Mouse (Mus musculus) hindbrain, embryonic 16.5 days (tissue): ENCODE measurements around the gene Chst14. TPM values are rescaled to one million over a fixed set of nuclear protein-coding genes. Genes with fewer than 3 reads are reported as not detected.

Source experiments
- ATAC-seq: fragments of 200-750 bp; cut with Nextera tagmentation; 2 replicates; pipeline ENCODE4 v1.8.0; 2017; ENCODE audit warnings: moderate TSS enrichment, moderate library complexity
- H3K27ac ChIP-seq: fragments of 300-500 bp; sonication (generic); 2 replicates; pipeline ENCODE4 v1.5.1; 2014; ENCODE audit warnings: low read depth, mild to moderate bottlenecking, control low read depth, low read length, moderate library complexity
- H3K27me3 ChIP-seq: fragments of 300-500 bp; sonication (generic); replicated peaks from 2 replicates; pipeline ENCODE4 v1.6.1; 2014; ENCODE audit warnings: low read length; ENCODE audit not compliant: control insufficient read depth, insufficient read depth
- H3K36me3 ChIP-seq: fragments of 300-500 bp; sonication (generic); 2 replicates; pipeline ENCODE4 v1.6.1; 2014; ENCODE audit warnings: mild to moderate bottlenecking, low read length, moderate library complexity, mixed read lengths; ENCODE audit not compliant: control insufficient read depth, insufficient read depth
- H3K4me1 ChIP-seq: fragments of 300-500 bp; sonication (generic); 2 replicates; pipeline ENCODE4 v1.6.1; 2014; ENCODE audit warnings: low read depth, low read length; ENCODE audit not compliant: control insufficient read depth, insufficient read depth
- H3K4me2 ChIP-seq: fragments of 300-500 bp; sonication (generic); 2 replicates; pipeline ENCODE4 v1.6.1; 2014; ENCODE audit warnings: mild to moderate bottlenecking, low read length, control low read depth, moderate library complexity
- H3K4me3 ChIP-seq: fragments of 300-500 bp; sonication (generic); 2 replicates; pipeline ENCODE4 v1.5.1; 2014; ENCODE audit warnings: mild to moderate bottlenecking, low read length, control low read depth, moderate library complexity
- H3K9ac ChIP-seq: fragments of 300-500 bp; sonication (generic); 2 replicates; pipeline ENCODE4 v1.6.1; 2014; ENCODE audit warnings: low read depth, mild to moderate bottlenecking, control low read depth, low read length, moderate library complexity
- H3K9me3 ChIP-seq: fragments of 300-500 bp; sonication (generic); 2 replicates; pipeline ENCODE4 v1.6.1; 2014; ENCODE audit warnings: mild to moderate bottlenecking, low read length, moderate library complexity; ENCODE audit not compliant: control insufficient read depth
- WGBS: fragments of 180-500 bp; shearing (Covaris S2); extraction: QIAGEN DNeasy Blood & Tissue Kit; methylation state at CpG from one replicate; pipeline ENCODE4 v1.1.7; 2014; 5-methylcytosine and 5-hydroxymethylcytosine counted together
- polyA plus RNA-seq: library from polyadenylated mRNA; unstranded; fragments of >200 nt; fragmentation: Nextera tagmentation; extraction: Ambion mirVana; gene quantifications from 2 replicates; pipeline ENCODE4 v1.2.1, GENCODE M21; 2015

Gene Chst14
- polyA plus RNA-seq, 1 experiment from 2014 or later: 5.3 TPM

DNA sequence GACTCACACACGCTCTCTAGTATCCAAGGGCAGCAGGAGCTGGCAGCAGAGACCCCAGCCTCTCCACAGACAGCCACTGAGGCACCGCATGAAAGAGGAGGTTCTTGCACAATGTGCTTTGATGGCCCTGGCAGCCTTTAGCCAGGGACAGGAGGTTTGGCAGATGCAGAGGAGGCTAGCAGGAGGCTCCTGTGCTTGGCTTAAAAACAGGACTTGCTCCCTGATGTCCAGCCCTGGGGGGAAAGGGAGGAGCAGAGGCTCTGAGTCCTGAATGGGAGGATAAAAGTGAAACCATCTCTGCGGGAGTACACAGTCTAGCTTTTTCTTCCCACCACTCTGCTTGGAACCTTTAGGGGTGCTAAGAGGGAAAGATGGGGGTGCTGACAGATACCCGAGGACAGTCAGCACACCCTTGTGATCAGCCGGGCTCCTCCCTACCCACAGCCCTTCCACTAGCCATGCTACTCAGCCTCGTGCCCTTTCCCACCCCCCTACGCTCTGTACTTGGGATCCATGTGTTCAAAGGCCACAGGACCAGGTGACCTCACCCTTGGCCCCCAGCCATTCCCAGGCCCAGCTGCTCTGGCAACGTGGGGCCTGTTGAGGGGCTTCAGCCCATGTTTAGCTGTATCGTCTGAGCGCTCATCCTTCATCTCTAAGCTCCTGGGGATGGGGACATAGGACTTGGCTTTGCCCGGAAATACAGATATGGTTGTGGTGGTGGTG lies 12.6 kb upstream of the Chst14 start:
- no peak overlapping the region for H3K27ac ChIP-seq
- H3K9me3 ChIP-seq: no peaks in the 10 kb centered on the region
- peaks cover 6% of the 10 kb centered on the region; the same call in 1 of the 2 replicates for H3K36me3 ChIP-seq
- WGBS: 50% methylated on average over 11 of the region's 11 CpGs
- peaks cover 18% of the 10 kb centered on the region for H3K4me1 ChIP-seq
- no peak overlapping the region for H3K4me3 ChIP-seq
- peak; percentile 23; the same call in 1 of the 2 replicates for ATAC-seq
- H3K27me3 ChIP-seq: no peaks in the 10 kb centered on the region
- H3K4me2 ChIP-seq: no peak overlapping the region; the same call in 1 of the 2 replicates
- H3K9ac ChIP-seq: no peak overlapping the region

DNA sequence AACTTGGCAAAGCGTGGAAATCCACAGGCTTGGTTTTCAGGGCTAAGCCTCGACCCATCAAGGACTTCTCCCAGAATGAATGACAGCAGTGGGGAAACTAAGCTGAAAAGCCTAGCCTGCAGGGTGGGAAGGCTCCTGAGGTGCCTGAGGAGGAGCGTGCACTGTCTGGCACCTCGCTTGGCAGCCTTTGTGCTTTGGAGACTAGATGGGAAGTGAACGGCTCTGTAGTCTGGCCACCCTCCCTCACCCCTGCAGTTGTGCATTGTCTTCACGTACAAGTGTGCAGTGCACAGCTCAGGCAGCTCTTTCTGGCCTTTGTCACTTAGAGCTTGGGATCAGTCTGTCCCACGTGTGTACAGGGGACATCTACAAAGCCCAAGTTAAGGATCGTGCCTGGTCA lies 11.6 kb upstream of the Chst14 start:
- H3K36me3 ChIP-seq: peaks cover 6% of the 10 kb centered on the region; the same call in 1 of the 2 replicates
- no peaks in the 10 kb centered on the region for H3K27me3 ChIP-seq
- H3K4me2 ChIP-seq: no peak overlapping the region
- no peak overlapping the region for H3K9ac ChIP-seq
- peaks cover 18% of the 10 kb centered on the region for H3K4me1 ChIP-seq
- no peak overlapping the region for H3K27ac ChIP-seq
- WGBS: 28% methylated on average over 8 of the region's 8 CpGs
- peak; percentile 31 for ATAC-seq
- H3K9me3 ChIP-seq: no peaks in the 10 kb centered on the region
- no peak overlapping the region for H3K4me3 ChIP-seq

DNA sequence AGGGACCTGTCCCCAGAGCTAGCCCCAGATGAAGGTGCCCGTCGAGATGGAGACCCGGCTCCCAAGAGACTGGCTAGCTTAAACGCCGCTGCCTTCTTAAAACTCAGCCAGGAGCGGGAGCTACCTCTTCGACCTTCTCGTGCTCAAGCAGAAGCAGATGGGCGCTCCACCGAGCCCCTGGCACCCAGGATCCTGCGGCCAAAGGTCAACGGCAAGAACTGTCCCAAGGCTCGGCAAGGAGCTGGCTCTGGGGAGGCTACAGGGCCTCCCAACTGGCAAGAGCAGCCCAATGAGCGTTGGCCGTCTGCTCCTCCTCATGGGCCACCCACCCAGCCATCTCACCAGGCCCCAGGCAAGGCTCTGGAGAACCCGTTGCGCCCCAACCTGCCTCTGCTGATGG lies 9.9 kb upstream of the Chst14 start:
- H3K4me2 ChIP-seq: no peak overlapping the region
- H3K9me3 ChIP-seq: no peaks in the 10 kb centered on the region
- peaks cover 18% of the 10 kb centered on the region for H3K4me1 ChIP-seq
- no peak overlapping the region for H3K4me3 ChIP-seq
- H3K27ac ChIP-seq: no peak overlapping the region
- ATAC-seq: no peak
- H3K27me3 ChIP-seq: no peaks in the 10 kb centered on the region
- H3K36me3 ChIP-seq: peaks cover 16% of the 10 kb centered on the region
- WGBS: 95% methylated on average over 17 of the region's 17 CpGs
- H3K9ac ChIP-seq: no peak overlapping the region

DNA sequence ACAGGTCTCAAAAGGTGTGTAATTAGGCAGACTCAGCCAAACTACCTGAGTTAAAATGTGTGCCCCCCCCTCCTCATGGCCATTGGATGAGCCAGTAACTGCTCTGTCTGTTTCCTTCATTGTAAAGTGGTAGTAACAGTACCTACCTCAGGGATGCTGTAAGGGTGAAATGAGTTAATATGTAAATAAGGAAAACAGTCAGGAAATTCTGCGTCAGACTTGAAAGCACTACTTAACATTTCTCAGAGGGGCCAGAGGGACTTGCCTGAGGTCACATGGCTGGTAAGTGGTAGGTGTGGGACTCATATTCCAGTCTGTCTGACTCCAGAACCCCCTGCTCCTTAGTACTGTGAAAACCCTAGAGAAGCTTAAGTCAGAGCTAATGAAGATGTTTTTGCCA lies 7.8 kb upstream of the Chst14 start:
- H3K27ac ChIP-seq: no peak overlapping the region
- no peaks in the 10 kb centered on the region for H3K9me3 ChIP-seq
- no peaks in the 10 kb centered on the region for H3K27me3 ChIP-seq
- no peak overlapping the region for H3K4me3 ChIP-seq
- no peak overlapping the region for H3K9ac ChIP-seq
- ATAC-seq: no peak
- H3K36me3 ChIP-seq: peaks cover 34% of the 10 kb centered on the region
- H3K4me2 ChIP-seq: no peak overlapping the region
- peaks cover 11% of the 10 kb centered on the region for H3K4me1 ChIP-seq
- 55% methylated on average over 1 of the region's 1 CpGs for WGBS

DNA sequence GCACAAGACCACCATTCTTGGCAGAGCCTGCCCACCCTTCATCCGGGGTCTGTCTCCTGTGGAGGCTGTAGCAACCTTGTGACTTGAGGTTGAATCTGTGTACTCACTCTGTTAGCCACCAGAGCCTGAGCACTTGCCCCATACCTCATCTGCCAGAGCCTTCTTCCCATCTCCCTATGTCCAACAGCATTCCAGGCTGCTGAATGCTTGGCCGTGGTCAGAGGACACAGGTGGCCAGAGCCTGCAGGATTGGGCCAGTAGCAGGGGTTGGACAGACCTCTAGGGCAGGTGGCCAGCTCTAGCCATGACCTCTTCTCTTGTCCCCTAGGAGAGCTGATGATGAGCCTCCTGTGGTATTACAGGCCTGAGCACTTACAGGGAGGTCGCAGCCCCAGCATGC lies 5.9 kb upstream of the Chst14 start:
- no peak for ATAC-seq
- Histone ChIP-seq H3K36me3 (peaks cover 35% of the 10 kb centered on the region), H3K4me1 (no peaks in the 10 kb centered on the region), H3K9me3 (no peaks in the 10 kb centered on the region), H3K9ac (no peak overlapping the region), H3K4me2 (no peak overlapping the region), H3K4me3 (no peak overlapping the region), H3K27me3 (no peaks in the 10 kb centered on the region), H3K27ac (no peak overlapping the region)
- 79% methylated on average over 3 of the region's 3 CpGs for WGBS

DNA sequence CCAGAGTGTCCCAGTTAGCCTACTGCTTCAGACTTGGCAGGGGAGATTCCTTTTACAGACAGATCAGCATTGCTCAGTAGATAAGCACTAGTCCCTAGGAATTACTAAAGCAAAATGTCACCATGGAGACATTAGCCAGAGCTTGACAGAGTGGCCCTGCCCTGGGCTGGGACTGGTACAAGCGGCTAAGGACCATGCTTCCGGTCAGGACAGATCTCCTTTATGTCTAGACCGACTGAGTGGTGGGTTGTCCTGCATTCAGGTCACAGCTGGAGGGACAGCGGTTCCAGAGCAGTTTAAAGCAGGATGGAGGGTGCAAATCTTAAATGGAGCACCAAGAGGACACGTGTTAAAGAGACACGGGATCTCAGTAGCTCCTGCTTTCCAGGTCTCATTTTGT lies 344 bp upstream of the Chst14 start:
- Histone ChIP-seq H3K36me3 (peaks cover 22% of the 10 kb centered on the region), H3K27me3 (no peaks in the 10 kb centered on the region), H3K4me3 (peak overlapping the region; percentile 59), H3K9ac (peak overlapping the region; percentile 70), H3K4me2 (peak overlapping the region; percentile 93), H3K9me3 (no peaks in the 10 kb centered on the region), H3K27ac (no peak overlapping the region), H3K4me1 (peaks cover 20% of the 10 kb centered on the region)
- peak; percentile 51 for ATAC-seq
- 0% methylated on average over 6 of the region's 6 CpGs for WGBS

DNA sequence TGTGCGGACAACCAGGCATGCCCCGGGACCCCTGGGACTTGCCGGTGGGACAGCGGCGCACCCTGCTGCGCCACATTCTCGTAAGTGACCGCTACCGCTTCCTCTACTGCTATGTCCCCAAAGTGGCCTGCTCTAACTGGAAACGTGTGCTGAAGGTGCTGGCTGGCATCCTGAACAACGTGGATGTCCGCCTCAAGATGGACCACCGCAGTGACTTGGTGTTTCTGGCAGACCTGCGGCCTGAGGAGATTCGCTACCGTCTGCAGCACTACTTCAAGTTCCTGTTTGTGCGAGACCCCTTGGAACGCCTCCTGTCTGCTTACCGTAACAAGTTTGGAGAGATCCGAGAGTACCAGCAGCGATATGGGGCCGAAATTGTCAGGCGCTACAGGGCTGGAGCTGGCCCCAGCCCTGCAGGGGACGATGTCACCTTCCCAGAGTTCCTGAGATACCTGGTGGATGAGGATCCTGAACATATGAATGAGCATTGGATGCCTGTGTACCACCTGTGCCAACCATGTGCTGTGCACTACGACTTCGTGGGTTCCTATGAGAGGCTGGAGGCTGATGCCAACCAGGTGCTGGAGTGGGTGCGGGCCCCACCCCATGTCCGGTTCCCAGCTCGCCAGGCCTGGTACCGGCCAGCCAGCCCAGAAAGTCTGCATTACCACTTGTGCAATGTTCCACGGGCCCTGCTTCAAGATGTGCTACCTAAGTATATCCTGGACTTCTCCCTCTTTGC lies 873 bp downstream of the Chst14 start:
- peak overlapping the region; percentile 93 for H3K4me2 ChIP-seq
- WGBS: 33% methylated on average over 31 of the region's 31 CpGs
- peak overlapping the region; percentile 70 for H3K9ac ChIP-seq
- H3K27ac ChIP-seq: no peak overlapping the region
- ATAC-seq: peak; percentile 7; the same call in 1 of the 2 replicates
- peak overlapping the region; percentile 59 for H3K4me3 ChIP-seq
- no peaks in the 10 kb centered on the region for H3K9me3 ChIP-seq
- peaks cover 20% of the 10 kb centered on the region for H3K4me1 ChIP-seq
- H3K27me3 ChIP-seq: no peaks in the 10 kb centered on the region
- H3K36me3 ChIP-seq: peaks cover 14% of the 10 kb centered on the region

DNA sequence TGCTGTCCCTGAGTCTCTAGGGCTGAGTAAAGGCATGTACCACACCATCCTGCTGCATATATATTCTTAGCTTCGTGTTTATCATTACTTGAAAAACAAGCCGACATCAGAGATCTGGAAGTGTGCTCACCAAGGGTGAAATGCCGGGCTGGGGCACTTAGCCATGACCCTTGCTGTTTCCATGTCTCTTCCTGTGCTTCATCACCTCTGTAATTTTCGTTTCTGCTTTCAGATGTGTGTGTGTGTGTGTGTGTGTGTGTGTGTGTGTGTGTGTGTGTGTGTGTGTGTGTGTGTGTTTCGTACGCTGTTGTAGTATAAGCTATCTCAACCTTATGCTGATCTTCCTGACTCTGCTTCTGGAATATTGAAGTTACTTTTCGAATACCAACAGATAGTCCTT lies 15.0 kb downstream of the Chst14 start:
- WGBS: 83% methylated on average over 7 of the region's 7 CpGs

DNA sequence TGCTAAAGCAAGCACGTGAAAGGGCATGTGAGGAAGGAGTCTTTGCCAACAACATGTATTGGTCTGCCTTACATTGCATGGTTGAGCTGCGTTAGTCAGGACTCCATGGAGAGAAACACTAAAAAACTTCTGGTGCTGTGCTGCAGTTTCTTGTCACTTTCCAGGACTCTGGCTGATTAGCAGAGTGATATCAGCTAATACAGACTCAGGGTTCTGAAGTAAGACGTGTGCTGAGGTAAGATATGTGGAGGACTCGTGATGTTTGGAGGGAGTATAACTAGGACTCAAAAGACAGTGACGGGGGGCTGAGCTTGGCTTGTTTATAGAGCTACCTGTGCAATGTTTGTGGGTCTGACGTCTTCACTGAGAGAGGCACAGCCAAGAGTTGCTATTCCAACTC lies 16.9 kb downstream of the Chst14 start:
- Histone ChIP-seq H3K36me3 (no peaks in the 10 kb centered on the region), H3K27ac (no peak overlapping the region), H3K9ac (no peak overlapping the region), H3K27me3 (no peaks in the 10 kb centered on the region), H3K4me3 (no peak overlapping the region), H3K4me2 (no peak overlapping the region), H3K9me3 (no peaks in the 10 kb centered on the region), H3K4me1 (no peaks in the 10 kb centered on the region)
- 88% methylated on average over 6 of the region's 6 CpGs for WGBS
- ATAC-seq: no peak

More for the DNA sequence above, 15.0 kb downstream of the Chst14 start:
- Histone ChIP-seq H3K36me3 (no peaks in the 10 kb centered on the region), H3K27me3 (no peaks in the 10 kb centered on the region), H3K4me2 (no peak overlapping the region), H3K4me1 (no peaks in the 10 kb centered on the region), H3K4me3 (no peak overlapping the region), H3K9ac (no peak overlapping the region), H3K27ac (no peak overlapping the region), H3K9me3 (no peaks in the 10 kb centered on the region)
- no peak for ATAC-seq
